Mouse (Mus musculus): ENCODE data around the gene Gm10181.

DNA sequence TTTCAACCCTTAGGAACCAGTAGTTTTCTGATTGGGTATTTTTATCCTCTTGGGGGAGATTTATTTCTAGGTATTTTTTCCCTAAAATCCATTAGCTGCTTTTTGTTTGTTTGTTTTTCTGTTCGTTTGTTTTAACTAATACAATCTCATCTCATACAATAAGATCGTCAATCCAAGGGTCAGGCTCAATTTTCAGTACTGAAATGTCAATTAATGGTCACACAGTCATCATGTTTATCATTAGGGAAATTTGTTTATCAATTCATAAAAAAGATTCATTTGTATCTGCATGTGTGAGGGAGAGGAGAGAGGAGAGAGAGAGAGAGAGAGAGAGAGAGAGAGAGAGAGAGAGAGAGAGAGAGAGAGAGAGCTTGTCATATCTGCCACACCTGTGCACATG is at the start of gene Gm10181:
- TF ChIP-seq POLR2A (IDR thresholded peaks at IDR 0.05; ENCODE audit: low read depth, low read length) (no peak), CTCF (IDR thresholded peaks at IDR 0.05; ENCODE audit: extremely low read depth, insufficient read depth, insufficient read length, insufficient replicate concordance) (no peak)
